Mouse (Mus musculus): ENCODE measurements around the gene Prss12. TPM values are rescaled to one million over a fixed set of nuclear protein-coding genes. Genes with fewer than 3 reads are reported as not detected.

Gene Prss12
- 5.1 TPM for polyA plus RNA-seq (2014; fragmentation: Illumina TruSeq; extraction: RNeasy Lipid Tissue Mini Kit (QIAGEN cat#74804); ENCODE audit: insufficient read depth, low read depth, low replicate concordance)

GRCm38 (mm10) chr3:123446708-123447537 is at the start of gene Prss12:
Prss12 (plus strand) TSS chr3:123446913.

Other genes starting within 250 kb of the Prss12 start
- gene Synpo2, start 210.8 kb upstream of the Prss12 start, polyA plus RNA-seq (2014; fragmentation: Illumina TruSeq; extraction: RNeasy Lipid Tissue Mini Kit (QIAGEN cat#74804); ENCODE audit: insufficient read depth, low read depth, low replicate concordance), result 9.1 TPM
- 13.3 TPM for gene Sec24d, start 179.5 kb upstream of the Prss12 start, polyA plus RNA-seq (2014; fragmentation: Illumina TruSeq; extraction: RNeasy Lipid Tissue Mini Kit (QIAGEN cat#74804); ENCODE audit: insufficient read depth, low read depth, low replicate concordance)
- 8.1 TPM for gene Mettl14, start 60.8 kb upstream of the Prss12 start, polyA plus RNA-seq (2014; fragmentation: Illumina TruSeq; extraction: RNeasy Lipid Tissue Mini Kit (QIAGEN cat#74804); ENCODE audit: insufficient read depth, low read depth, low replicate concordance)
- gene Ndst3, start 243.9 kb downstream of the Prss12 start, polyA plus RNA-seq (2014; fragmentation: Illumina TruSeq; extraction: RNeasy Lipid Tissue Mini Kit (QIAGEN cat#74804); ENCODE audit: insufficient read depth, low read depth, low replicate concordance), result not detected

Measured in lung, adult 10 weeks (tissue).